Mouse (Mus musculus): Measurements from ENCODE around the gene Arhgef26.

Gene Arhgef26

DNA sequence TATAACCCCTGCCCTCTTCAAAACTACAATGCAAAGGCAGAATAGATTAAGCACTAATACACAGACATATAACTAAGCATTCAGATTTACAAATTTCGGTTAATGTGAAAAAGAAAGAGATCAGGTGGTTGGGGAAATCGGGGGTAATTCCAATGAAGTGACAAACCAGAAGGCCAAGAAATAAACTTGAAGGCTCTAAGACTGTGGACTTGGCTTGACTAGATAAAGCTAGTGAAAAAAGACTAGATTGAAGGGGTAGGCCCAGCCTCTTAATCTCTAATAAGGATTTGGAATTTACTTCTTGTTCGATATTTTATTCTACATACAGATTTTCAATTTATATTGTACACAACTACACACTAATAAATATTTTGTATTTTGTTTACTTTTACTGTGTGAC, at the start of gene Arhgef26:
Gene Arhgef26, plus strand, starts transcription at position 301 of the 400 bp plus-strand sequence.
- DNase-seq = no peak

DNA sequence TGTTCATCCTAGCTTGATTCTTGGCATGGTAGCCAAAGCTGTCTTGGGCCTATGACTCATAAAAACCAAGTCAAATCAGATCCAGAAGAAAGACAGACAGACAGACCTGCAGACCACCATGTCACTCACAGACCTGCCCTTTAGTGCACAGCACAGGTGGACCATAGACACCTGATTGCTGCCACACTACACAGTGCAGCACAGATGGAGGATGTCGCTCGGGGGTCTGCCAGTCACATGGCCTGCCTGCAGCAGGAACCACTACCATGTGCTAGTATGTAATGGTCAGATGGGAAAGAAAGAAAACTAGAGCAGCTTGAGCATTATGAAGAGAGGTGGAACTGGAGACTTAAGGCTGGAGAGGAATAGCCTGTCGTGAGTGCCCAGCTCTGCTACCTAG, 27.7 kb upstream of the Arhgef26 start:
- no peak for DNase-seq

DNA sequence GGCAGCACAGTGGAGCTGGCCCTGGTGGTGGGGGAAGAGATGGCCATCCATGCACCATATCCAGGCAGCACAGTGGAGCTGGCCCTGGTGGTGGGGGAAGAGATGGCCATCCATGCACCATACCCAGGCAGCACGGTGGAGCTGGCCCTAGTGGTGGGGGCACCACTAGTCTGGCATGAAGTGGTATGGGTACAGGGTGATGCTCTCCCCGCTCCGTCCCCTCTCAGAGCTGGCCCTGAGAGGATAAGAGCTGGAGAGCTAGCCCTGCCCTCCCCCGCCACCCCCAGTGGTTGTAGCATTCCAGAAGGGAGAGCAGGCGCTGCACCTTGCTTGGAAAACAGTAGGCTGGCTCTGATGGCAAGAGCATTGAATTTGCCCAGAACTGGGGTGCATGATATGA, 26.9 kb upstream of the Arhgef26 start:
- no peak for DNase-seq

DNA sequence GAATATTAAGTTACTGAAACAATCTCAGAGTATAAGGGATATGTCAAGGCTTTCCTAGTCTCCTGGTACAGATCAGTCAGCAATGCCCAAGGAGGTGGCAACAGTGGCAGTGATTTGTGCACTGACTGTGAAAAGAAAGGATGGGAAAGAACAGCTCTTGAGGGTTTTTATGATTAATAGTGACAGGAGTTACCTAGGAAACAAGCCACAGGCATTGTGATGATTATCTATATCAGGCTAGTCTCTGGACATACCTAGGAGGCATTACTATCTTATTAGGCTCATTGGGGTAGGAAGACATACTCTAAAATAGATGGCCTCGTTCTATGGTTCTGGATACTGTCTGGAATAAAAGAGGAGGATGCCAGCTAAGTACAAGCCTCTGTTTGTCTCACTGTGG, 13.4 kb upstream of the Arhgef26 start:
- DNase-seq = no peak

DNA sequence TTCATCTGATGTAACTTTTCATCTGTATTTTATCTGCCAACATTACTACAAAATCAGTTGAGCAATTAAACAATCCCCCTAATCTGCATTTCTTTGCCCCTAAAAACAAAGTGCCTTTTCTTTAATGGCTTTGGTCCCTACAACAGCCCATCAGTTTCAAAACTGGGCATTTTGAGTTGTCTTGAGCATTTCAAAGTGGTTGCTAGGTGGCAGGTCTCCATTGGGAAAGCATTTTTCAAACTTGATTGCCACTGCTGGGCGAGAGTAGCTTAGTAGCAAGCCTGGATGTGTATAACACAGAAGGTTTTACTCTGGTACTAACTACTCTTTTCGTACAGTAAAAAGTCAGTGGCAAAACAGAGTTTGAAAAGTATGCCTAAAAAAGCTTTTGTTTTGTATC, 10.2 kb upstream of the Arhgef26 start:
- no peak for DNase-seq

DNA sequence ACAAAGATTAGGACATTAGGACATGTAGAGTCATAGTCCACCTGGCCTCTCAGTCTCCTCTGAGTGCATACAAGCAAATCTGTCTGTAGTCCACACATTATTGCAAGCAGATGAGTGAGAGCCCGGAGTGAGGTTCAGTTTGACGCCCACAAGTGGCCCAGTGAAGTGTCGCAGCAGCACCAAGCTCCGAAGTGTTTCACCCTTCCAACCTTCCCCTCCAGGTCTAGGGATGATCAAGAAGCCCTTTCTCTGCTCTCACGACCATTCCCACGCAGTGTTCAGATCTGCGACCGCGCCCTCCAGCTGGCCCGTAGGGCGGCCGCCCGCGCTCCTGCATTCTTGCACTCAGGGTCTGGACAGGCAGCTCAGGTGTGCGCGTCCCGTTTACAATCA, 313 bp downstream of the Arhgef26 start:
- DNase-seq = no peak

DNA sequence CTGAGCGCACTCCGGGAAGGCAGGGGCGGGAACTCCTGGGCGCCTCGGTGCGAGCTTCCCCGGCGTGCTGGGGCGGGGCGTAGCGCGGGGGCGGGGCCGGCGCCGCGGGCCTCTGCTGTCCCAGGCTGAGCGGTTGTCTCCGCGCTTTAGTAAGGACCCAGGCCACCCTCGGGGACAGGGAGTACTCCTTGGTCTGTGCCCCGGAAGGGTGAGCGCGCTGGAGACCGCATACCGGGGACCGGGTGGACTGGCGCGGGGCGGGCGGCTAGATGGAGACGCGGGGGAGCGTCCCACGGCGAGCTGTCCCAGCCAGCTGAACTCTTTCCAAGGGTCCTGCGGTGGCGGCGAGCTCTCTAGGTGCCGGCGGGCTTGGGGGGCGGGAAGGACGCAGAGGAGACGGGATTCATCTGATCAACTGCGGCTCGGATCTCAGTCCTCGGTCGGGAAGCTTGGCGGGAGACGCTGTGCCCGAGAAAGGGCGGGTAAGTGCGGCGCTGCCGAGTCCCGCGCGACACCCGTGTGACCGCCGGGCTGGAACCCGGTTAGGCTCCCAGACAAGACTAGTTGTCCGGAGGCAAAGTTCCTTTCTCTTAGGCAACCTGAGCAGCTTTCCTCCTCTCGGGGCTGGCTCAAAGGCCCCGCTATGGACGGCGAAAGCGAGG, 841 bp downstream of the Arhgef26 start:
- DNase-seq = peak; percentile 53 to 68

DNA sequence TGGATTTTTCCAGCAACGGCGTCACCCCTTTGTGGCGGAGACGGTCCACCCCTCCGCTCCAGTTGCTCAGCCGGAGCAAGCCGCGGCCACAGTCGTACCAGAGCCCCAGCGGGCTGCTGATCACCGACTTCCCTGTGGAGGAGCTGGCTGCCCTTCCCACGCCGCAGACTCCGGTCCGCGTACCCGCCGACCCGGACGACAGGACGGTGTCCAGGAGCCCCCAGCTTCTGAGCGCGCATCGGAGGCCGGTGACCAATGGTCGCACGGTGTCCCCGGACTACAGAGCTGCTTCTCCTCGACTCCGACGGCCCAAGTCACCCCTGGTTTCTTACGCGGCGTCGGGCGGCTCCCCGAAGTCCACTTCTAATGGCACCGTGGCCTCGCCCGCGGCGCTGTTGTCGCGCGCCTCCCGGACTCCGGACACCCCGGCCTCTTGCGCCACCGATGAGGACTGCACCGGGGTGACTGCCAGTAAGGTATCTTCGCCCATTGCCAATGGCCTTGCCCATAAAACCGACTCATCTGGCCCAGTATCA, 1.4 kb downstream of the Arhgef26 start:
- DNase-seq = peak; percentile 48 to 51

DNA sequence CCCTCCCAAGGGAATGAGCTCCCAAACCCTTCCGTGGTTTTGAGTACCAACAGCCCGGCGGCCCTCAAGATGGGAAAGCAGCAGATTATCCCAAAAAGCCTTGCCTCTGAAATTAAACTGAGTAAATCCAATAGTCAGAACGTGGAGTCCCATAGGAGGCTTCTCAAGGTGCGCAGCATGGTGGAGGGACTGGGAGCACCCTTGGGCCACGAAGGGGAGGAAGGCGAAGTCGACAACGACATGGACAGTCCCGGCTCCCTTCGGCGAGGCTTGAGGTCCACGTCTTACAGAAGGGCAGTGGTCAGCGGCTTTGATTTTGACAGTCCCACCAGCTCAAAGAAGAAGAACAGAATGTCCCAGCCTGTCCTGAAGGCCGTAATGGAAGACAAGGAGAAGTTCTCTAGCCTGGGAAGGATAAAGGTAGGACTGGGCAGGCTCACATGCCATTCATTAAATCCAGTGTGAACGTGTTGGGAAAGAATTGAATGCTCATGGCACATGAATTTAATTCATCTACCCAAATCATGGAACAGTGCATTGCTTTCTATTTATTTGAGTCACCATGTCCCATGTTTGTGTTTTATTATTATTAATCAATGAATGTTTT, 2.1 kb downstream of the Arhgef26 start:
- DNase-seq = peak in 1 of 2 experiments; percentile 9

DNA sequence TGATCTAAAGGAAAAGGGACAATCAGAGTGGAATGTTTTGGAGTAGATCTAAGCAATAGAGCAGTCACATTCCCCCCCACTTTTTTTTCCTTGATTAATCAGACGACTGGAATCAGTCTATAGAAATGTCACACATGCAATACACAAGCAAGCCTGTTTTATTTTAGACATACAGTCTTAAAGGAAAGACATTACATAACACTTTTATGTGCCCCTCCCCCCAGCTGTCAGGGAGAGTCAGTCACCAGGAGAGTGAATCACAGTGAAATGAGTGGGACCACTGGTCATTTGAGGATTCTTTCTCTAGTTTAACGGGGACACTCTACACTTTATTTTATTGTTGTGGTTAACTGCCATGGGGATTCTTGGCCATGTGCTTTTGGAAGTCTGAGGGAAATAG, 2.7 kb downstream of the Arhgef26 start:
- peak; percentile 12 to 24 for DNase-seq

DNA sequence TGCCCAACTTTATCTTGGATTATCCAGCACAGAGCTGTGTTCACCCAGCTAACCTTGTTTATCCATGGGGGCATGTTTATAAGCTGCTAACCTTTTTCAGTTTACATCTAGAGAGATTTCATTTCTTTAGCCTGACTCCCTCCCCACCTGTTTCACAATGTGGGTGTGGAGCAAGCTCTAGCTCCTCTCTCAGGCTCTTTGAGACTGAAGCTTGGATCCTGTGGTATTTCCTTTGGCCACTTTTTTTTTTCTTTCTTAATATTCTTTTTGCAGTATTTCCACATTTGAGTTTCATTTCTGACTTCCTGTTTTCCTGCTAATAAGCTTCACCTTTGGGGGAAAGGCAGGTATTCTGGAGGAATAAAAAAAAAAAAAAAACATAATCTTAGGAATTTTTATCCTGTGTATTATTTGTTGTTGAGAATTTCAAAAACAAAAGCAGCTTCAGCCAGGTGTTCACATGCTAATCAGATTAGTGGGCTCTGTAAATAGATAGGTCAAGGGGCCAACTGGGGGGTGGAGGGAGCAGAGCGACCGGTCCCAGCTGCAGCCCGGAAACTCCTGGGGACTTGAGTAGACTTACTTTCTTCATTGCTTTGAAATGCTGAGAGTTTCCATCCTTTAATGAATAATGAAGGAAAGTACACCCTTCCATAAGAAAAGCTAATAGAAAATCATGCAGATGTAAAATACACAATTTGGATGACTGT, 3.5 kb downstream of the Arhgef26 start:
- no peak for DNase-seq

DNA sequence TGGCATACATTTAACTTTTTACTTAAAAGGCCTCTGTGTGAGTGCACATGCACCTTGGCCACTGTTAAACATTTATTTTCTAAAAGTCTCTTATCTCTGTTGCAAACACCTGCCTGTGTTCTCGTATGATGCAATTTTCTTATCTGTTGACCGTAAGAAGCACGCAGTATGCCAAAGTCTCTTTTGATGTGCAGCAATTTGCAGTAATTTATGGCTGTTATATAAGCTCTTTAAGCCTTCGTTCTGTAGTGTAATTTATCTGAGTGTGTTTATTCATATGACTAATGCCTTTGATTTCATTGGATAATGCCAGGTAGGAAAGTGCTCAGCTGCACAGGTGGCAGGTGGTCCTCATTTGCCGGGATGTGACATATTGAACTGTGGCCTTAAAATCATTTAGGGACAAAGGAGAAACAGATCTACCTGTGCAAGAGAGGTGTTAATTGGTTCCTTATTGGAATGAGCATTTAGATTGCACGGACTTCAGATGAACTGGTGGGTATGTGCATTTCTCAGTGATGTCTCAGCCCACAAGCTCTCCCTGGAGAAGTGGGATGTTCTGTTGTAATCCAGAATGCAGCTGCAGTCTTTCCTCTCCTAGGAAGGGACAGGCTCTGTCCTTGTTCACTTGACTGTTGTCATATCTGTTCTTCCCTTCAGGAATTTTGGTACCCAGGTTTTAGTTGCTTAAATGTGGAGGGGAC, 10.5 kb downstream of the Arhgef26 start:
- no peak for DNase-seq

DNA sequence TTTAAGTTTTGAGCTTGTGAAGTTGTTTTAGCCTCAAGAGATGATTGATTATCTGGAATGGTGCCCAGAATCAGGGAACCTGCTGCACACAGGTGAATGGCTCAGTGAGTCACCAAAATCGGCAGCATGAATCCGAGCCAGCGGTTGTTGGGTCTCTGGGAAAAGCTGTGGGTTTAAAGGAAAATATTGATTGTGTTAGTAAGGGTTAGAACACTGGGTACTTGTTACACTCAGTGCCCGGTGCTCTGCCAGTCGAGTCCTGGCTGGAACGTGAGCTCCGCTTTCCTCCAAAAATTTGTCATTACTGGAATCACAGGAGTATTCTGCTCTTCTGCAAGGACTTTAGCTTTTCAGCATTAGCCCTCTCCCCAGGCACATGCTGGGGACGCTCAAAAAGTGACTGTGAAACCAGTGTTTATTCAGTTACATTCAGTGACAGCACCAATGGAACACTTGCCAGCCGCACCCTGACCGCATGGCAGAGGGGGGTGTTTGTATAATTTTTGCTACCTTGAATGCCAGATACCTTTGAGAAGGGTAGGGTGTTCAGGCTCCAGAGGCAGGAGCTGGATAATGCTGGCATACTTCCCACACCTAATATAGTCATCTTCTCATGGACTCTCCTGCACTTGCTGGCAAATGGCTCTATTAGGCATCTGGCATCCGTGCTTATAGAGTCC, 11.2 kb downstream of the Arhgef26 start:
- DNase-seq = no peak

DNA sequence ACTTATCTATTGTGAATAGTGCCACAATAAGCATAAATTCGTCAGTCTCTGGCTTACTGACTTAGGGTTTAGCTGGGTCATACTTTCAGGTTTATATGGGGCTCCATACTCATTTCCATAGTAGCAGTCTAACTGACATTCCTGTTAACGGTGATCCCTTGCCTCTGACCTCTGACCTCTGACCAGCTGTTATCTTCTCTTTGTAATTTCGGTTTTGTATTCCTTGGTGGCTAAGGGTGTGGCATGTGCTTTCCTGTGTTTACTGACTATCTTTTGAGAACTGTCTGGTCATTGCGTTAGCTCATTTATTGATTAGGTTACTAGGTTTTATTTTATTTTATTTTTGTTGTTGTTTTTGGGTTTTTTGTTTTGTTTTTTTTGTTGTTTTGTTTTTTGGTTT, 13.9 kb downstream of the Arhgef26 start:
- no peak for DNase-seq

DNA sequence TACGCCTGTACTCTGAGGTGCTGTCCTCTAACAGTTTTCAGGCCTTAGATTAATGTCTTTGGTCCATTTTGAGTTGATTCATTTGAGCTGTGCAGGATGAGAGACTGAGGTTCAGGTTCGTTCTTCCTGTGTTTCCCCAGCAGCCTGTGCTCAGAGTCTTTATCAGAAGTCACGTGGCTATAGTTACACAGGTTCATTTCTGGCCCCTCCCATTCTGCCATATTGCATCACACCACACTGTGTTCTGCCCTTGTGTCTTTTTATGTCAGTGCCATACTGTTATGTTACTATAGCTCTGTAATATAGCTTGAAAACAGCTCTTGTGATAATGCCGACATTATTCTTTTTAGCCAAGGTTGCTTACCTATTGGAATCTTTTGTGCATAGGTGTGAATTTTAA, 14.7 kb downstream of the Arhgef26 start:
- DNase-seq = no peak

DNA sequence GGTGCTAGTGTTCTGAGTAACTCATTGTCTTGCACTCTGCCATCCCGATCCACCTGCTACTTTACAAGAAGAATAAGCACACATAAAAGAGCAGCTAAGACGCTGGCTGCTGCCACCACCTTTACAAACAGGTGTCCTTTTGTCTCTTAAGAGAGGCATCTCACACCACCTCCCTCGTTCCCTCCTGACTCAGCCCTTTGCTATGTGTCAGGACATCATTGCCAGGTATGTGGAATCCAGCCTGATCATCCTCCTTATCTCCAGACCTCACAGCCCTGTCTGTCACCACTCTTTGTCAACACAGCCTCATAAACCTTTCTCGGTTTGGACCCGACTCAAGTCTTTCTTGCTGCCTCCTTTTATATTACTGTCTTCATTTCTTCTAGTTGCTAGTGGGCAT, 29.7 kb downstream of the Arhgef26 start:
- no peak for DNase-seq

DNA sequence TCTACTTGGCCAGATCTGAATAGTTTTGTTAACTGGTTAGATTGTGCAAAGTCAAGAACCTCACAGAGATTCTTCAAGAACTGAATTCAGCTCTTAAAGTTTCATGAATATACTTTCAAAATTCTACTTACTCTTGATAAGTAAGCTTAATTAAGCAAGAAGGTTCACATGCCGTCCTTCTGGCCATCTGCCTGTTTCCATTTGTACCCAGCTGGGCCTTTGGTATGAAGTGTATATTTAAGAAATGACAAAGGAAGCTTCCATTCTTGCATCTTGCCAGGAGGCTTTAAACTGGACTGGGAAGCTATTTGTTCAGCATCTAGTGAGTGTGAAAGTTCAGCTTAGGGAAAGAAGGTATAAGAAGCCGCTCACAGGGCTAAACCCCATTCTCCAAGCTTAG, 34.7 kb downstream of the Arhgef26 start:
- DNase-seq = no peak

DNA sequence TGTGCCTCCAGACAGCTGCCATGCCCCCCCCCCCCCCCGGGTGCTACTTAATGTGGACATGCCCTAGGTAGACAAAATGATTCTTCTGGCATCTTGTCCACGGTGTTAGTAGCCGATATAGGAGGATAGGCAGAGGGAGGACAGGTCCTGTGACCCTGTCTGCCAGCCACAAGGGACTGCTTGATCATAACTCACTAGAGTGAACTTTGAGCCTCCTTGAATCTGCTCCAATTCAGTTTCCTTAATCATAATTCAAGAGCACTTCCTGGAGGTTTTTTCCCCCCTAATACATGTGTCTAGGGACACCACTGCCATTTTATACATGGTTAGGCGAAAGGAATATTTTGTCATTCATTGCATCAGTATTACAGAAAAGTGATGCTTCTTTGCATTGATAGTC, 36.2 kb downstream of the Arhgef26 start:
- DNase-seq = no peak

DNA sequence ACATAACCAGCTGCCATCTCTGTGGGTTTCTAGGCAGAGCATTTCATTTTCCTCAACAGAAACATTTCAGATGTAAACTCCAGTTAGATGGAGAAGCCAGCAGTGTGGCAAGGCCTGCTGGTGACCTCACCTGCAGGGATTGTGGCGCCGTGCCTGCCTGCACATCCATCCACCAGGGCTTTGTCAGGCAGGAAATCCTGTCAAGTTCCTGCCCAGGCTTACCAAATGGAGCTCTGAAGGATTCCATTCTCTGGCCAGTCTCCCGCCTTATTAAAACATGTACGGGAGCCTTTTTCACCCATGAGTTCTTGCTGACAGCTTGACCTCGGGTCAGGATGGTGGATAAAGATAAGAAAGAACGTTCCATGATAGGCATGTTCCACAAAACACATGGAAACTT, 36.7 kb downstream of the Arhgef26 start:
- DNase-seq = peak; percentile 3 to 7

DNA sequence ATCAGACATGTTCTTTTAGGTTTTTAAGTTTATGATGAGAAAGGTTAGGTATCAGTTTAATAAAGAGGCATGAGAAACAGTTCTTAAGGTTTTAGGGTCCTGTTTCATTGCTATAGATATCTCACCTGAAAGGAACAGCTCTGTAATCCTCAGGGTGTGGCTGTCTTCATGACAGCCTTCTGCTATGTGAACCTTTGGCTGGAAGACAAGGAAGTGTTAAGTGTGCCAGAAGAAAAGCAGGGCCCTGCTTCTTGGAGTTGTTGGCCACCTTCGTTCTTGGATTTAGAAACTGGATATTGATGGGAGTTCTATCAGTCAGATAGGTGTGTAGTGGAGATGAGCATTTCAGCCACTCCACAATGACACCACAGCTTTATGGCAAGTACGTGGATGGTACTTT, 38.6 kb downstream of the Arhgef26 start:
- no peak for DNase-seq

DNA sequence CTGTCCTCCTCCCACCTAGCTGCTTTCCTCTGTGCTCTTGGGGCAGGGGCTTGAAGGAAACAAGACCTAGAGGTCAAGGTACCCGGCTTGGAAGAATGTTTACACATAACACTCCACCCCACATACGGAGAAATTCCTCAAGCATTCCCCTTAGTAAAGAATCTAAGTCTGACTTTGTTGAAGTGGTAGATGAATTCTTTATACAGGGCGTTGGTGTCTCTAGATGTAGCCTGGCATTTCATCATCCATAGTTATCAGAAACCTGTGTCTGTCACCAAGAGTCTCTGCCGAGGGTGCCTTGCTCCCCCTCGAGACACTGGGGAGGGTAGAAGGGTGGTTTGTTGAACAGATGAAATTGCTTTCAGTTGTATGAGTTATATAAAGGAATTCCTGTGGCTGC, 41.8 kb downstream of the Arhgef26 start:
- DNase-seq = no peak

DNA sequence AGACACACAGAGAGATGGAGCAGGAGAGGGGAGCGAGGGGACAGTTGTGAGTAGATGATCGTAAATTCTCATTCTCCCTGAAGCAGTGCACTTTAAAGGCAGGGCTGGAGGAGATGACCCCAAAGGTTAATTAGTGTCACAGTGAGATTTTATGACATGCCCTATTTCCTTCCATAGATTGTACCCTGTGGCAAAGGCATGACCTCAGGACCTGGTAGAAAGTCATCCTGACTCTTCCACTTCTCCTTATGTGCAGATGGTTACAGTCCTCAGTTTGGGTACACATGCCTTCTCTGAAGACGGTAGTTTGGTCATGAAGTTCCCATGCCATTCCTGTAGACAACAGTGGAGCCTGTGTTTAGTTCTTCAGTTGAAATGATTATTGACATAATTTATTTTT, 42.3 kb downstream of the Arhgef26 start:
- DNase-seq = no peak

DNA sequence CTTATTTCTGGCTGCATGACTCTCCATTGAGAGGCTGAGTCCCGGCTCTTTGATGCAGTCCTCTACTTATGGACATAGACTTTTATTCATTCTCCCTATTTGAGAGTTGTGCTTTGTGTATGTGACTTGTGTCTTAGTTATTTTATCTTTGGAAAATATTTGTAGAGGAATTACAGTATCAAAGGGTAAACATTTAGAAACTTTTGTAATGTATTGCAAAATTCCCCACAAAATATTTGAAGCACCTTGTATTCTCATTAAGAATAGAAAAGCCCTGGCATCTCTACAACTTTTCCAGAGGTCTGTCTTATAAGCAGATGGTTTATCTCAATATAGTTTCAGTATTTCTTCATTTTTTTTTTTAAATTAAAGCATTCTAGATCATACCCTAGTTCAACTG, 44.7 kb downstream of the Arhgef26 start:
- no peak for DNase-seq
